17 mouse cellular contexts compared by ENCODE assay signal in genomic region chrX:135973597-135974423, GRCm38 (mm10). TPM values are rescaled to one million over a fixed set of nuclear protein-coding genes. Genes with fewer than 3 reads are reported as not detected.
"Had no signal": no experiment of that assay in that cellular context is flagged by ENCODE, and none has a peak within 500 bp of the region (broad histone marks: within the 10 kb centered on the region; RNA-seq: fewer than 3 reads in every experiment).

No protein-coding gene starts in this region.

- H3K4me3 ChIP-seq: left cerebral cortex, adult 2 months; limb, embryonic 10.5 days; liver, embryonic 15.5 days; midbrain, embryonic 10.5 days; myocyte; neural tube, embryonic 12.5 days; stomach, embryonic 15.5 days had no signal

- H3K9me3 ChIP-seq: limb, embryonic 10.5 days; liver, embryonic 15.5 days; neural tube, embryonic 12.5 days; stomach, embryonic 15.5 days had no signal

- H3K27me3 ChIP-seq: liver, embryonic 15.5 days; neural tube, embryonic 12.5 days; stomach, embryonic 15.5 days had no signal

- DNase-seq: kidney, postnatal 10 days; kidney, postnatal 4 days; lung, embryonic 14.5 days; lung, postnatal 10 days; lung, postnatal 4 days; midbrain, embryonic 14.5 days; right cerebral cortex, postnatal 14 days; thymus, postnatal 4 days had no signal

- H3K9ac ChIP-seq: liver, embryonic 15.5 days; lung, embryonic 14.5 days; neural tube, embryonic 12.5 days; stomach, embryonic 15.5 days had no signal

- H3K4me1 ChIP-seq: limb, embryonic 10.5 days; liver, embryonic 15.5 days; midbrain, embryonic 10.5 days; neural tube, embryonic 12.5 days; stomach, embryonic 15.5 days had no signal

- H3K36me3 ChIP-seq: liver, embryonic 15.5 days; midbrain, embryonic 10.5 days; neural tube, embryonic 12.5 days; stomach, embryonic 15.5 days had no signal

- H3K4me2 ChIP-seq: liver, embryonic 11.5 days; liver, embryonic 15.5 days; lung, embryonic 14.5 days; stomach, embryonic 15.5 days had no signal

- H3K27ac ChIP-seq: limb, embryonic 10.5 days; liver, embryonic 15.5 days; midbrain, embryonic 10.5 days; neural tube, embryonic 12.5 days; stomach, embryonic 15.5 days had no signal

RNA-seq across cellular contexts. Expression of gene Arxes2, which starts 19.8 kb away (rescaled TPM):
- total RNA-seq: megakaryocyte, adult 5-6 weeks had no signal

RNA-seq across cellular contexts. Expression of gene Arxes1, which starts 59.4 kb away (rescaled TPM):
- total RNA-seq: megakaryocyte, adult 5-6 weeks had no signal
- polyA plus RNA-seq: myocyte had no signal
